Mouse (Mus musculus) right cerebral cortex, adult 18-20 months (tissue): ENCODE results near the gene D130052B06Rik.
A peak's percentile ranks its signal among the peaks of the same experiment; 100 is the strongest.

Experiments used
- DNase-seq: peaks from one replicate; pipeline ENCODE4 v3.0.0; 2022; ENCODE audit warnings: mixed read lengths

D130052B06Rik gene

DNA sequence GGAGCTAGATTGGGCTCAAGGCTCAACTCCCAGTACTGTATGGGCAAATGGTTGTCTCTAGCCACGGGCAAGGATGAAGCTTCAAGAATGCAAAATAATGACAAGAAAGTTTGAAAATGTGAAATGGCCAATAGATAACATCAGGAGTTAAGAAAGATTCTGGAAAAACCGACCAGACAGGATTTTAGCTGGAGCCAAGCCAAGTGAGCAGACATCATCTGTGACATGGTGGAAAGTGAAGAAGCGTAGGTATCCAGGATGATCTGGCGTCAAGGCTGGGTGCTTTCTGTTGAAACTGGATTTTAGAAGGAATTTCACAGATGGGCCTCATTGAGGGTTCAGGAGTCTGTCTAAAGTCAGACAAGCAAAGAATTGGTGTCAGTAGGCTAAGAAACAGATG is at the start of gene D130052B06Rik:
Gene D130052B06Rik, plus strand, starts transcription at position 317 of the 400 bp plus-strand sequence.
- DNase-seq: no peak

DNA sequence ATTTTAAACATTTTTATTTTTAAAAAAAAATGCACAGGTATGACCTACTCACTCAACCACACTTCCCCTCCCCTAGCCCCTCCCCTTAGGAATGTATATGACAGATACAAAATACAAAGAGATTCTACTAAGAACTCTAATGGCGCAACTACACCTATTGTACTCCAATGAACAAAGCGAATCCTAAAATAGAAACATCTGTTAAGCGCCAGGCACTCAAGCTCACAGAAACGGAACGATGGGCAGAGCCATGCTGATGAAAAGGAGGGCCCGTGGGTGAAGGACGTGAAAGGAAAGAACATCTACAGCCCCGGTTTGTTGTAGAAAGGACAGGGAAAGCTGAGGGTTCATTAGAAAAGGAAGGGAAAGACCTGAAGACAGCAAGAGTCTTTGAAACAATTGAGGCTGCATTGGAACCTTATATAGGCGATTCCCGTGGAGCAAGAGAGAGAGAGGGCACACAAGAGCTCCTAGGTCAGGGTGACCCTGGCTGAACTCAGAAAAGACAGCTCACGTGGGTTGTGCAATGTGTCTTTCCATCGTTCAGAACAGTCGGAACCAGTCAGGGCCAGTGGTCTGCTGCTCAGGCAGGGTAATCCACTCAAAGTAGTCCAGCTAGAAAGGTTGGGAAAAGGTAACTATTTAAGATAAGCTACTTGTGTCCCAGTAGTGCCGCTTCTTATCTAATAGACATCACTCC is 48.1 kb upstream of the D130052B06Rik start:
- no peak for DNase-seq

DNA sequence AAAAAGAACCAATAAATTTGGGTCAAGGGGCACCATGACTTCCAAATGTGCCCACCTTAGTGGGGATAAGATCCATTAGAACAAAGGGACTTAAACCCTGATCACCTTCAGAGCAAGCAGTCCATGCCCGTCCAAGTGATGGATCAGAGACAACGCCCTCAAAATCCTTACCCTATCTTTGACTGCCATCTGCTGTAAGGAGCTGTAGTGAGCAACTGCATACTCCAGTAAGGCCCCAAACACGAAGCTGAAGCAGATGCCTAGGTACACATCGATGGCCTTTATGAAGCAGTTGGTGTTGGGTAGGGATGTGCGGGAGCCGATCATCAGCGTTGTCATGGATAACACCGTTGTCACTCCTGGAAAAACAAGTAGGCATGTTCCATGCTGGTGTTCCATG is 45.0 kb upstream of the D130052B06Rik start:
- peak; percentile 22 for DNase-seq

DNA sequence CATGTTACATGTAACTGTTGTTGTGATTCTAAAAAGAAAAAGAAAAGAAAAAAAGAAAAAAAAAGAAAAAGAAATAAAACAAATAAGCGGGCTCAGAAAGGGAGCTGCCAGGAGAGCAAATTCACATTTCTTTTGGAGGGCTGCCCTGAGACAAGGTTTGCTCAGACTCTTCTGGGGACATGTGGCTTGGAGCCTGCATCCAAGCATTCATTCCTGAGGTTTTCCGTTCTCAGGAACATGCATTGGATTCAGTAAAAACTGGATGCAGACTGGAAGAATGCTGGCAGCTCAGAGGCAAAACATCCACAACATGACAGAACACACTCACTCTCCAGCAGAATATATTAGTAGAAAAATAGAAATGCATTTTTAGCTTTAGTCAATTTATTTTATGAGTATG is 35.2 kb upstream of the D130052B06Rik start:
- DNase-seq: no peak

DNA sequence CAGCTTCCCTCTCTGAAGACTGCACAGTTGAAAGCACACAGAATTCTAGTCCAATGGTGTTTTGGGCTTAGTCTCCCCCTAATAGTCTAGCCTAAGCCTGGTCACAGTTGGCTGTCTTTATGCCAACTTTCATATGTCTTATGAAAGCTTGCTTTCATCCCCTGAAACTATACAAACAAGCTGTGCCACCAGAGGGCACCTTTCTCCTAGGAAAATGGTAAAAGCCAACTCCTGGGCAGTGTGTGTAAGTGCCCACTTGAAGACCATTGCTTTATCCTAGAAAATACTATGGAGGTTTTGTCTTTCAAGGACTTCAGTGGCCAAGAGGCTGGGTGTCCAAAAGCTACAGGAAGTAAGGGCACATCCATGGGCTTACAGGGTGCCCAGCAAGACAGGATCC is 28.7 kb upstream of the D130052B06Rik start:
- DNase-seq: peak; percentile 25

- DNase-seq: no peak
Measured at GRCm38 (mm10) chr11:33574944-33575343, 24.2 kb upstream of the D130052B06Rik start.

DNA sequence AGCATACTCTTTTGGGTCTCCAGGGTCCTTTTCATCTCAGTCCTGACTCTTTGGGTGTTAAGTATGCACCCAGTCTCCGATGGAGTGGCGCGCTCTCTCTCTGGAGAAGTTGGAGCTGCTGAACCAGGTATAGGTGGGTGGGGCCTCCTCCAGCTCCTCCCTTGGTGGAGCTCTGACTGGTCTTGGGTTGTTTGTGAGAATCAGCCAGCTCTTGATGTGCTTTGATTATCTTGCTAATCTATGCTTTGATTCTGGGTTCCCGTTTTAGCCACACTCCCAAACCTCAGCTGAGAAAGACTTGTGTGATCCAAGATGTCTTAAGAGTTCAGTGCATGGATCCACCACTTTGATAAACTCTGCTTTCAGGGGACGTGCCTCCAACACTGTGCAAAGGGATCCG is 20.2 kb upstream of the D130052B06Rik start, which contains the start of gene Gabrp:
Gene Gabrp, minus strand, starts transcription at position 101 of the 400 bp plus-strand sequence.
- DNase-seq: no peak

DNA sequence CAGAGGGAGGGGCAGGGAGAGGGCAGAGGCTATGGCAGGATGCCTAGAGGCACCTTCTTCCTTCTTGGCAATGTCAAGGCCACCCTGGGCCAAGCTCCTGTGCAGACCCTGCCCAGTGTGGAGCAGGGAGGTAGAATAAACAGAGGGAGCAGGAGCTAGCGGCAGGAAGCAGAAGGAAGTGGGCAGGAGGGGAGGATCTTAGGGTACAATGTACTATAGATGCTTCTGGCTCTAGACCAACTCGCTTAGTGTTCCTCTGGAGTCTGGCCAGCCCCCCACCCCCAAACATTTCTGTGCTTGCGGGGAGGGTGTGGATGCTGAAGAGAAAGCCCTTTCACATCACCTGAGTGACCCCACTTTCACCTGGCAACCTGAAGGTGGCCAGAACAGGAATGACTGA is 19.5 kb upstream of the D130052B06Rik start:
- DNase-seq: no peak

DNA sequence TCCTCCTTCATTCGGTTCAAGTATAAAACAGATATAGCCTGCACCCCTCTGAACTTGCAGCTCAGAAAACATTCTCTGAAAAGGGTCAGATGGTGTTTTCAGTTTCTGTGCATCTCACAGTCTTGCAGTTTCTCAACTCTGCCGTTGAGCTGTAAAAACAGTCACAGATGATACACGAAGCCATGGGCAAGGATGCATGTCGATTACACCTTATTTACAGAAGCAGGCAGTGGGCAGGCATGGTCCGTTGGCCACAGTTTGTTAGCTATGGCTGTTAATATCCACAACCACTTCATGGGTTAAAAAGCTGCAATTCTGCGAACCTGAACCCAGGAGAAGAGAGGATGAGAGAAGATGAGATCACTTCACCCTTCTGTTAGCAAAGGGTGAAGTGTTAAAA is 12.5 kb upstream of the D130052B06Rik start:
- DNase-seq: no peak

DNA sequence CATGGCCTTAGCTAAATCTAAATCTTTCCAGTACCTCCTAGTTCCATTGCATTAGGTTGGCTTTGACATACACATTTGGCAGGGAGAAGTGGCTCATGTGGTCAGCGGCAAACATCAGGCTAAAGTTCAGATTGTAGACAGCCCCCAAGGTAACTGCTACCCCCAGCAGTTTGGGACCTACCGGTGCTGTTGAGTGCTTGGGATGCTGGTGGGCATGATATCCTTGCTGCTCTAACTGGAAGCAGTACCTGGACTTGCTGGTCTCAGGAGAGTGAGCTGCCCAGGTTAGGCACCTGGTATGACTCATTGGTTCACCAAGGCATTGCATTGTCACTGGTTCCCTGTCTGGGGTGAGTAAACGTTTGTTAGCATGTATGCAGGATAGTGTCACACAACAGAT is 8.3 kb upstream of the D130052B06Rik start:
- DNase-seq: no peak

DNA sequence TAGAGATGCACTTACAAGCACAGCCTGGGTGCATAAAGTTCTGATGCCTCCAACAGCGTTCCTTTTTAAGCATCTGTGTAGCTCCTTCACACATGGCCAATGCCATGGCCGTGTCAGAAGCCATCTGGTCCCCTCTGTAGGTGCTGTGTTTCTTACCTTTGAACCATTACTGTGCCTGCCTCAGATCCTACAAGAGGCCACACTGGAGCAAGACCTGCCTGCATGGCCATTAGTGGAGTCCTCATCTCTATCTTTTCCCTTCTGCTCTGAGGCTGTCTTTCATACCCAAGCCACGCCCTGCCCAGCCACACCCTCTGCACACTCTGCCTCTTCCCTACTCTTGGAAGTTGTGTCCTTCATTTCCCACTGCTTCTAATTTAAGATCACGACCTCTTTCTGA is 6.3 kb upstream of the D130052B06Rik start:
- DNase-seq: no peak

DNA sequence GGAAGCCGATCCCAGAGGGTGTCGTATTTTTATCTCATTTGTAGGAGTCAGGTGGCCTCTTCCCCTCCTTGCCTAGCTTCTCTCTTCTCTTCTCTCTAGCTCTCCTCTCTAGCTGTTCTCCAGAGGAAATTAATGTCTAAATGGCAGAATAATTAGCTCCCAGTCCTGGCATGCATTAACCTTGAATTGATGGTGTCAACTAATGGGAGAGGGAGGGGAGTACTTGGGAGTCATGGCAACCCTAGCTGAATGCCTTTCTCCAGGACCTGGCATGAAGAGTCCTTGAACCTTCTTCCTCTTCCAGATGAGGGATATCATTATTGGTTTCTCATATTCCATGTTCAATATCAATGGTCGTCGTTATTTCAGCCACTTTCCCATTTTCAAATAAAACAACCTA is 2.4 kb upstream of the D130052B06Rik start:
- DNase-seq: no peak

- no peak for DNase-seq
Measured at GRCm38 (mm10) chr11:33603174-33603573, 4.1 kb downstream of the D130052B06Rik start.

DNA sequence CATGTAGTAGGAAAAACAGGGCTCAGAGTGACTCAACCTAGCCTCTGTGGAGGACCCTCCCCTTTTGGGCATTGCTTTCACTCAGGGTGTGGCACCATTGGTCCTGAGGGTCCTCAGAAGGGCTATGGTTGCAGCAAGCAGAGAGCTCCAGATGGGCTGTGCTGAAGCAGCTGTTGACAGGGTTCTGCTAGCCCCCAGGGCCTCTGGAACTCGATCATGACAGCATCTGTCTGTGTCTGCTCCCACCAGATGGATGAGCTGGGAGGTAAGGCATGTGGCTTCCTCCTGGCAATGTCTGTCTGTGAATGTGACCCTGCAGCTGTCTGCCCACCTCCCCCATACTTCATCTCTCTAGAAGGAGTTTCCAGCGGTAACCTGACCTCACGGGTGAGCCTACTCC is 8.7 kb downstream of the D130052B06Rik start:
- DNase-seq: no peak

- DNase-seq: peak; percentile 59
Measured at GRCm38 (mm10) chr11:33614218-33614617, 15.1 kb downstream of the D130052B06Rik start.

DNA sequence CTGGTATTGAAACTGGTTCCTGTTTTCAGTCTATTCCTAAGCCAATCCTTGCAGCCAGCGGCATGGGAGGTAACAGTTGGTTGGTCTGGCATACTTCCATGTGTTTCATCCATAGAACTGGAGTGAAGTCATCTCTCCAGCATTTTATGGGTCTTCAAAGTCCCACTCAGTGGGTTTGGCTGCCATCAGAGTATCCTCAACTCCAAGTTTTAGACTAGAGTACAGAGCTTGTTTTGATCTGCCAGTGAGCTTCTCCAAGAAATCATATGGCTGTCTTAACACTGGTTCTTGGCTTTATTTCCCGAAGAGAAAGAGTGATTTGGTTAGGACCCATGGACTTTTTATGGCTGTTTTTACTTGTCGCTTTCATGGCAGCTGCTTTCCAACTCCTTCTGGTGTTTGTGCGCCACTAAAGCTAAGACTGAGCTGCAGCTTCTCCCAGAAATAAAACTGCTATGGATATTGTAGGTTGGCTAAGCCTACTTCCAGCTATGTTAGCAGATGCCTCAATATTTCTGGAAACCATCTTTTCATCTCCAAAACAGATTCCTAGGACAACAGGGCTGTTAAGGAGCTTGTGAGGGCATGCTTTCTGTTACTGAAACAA is 28.1 kb downstream of the D130052B06Rik start:
- peak; percentile 44 for DNase-seq

- DNase-seq: no peak
Measured at GRCm38 (mm10) chr11:33637107-33637506, 38.0 kb downstream of the D130052B06Rik start.

GRCm38 (mm10) chr11:33649358-33649757 is 50.3 kb downstream of the D130052B06Rik start:
- DNase-seq: no peak

GRCm38 (mm10) chr11:33654485-33654884 is 55.4 kb downstream of the D130052B06Rik start:
- no peak for DNase-seq

DNA sequence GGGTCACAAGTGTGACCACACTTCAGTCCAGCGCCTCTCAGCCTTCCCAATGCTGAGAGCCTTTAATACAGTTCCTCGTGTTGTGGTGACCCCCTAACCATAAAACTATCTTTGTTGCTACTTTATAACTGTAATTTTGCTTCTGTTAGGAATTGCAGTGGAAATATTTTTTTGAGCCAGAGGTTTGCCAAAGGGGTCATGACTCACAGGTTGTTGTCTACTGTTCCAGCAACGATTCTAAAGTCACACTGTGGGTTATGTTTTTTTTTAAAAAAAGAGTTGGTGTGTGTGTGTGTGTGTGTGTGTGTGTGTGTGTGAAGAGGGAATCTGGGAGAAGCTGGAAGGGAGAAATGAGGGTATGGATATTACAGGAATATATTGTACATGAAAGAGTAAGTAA is 56.1 kb downstream of the D130052B06Rik start:
- no peak for DNase-seq

DNA sequence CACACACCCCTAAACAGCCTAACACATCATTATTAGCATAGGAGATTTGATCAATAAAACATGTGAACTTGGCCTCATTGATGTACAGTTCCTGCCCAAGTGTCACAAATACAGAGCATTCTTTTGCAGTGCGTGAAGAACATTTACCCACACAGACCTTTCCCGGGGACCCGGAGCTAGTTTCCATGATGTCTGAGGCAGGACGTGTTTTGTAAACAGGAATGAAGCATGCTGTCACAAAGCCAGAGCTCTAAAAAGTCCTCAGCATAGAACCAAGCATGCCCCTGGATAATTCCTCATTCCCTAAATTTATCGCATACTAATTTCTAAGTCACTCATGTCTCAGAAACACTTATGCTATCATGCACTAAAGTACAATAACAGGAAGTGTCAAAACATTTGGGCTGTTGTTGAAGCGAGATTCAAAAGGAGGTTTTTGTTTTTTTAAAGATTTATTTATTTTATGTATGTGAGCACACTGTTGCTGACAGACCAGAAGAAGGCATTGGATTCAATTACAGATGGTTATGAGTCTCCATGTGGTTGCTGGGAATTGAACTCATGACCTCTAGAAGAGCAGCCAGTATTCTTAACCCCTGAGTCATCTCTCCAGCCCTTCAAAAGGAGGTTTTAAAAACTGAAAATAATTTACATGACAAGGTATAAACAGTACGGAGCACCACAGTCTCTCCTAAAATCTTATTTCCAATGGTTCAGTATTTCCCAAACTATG is 56.9 kb downstream of the D130052B06Rik start:
- DNase-seq: no peak

DNA sequence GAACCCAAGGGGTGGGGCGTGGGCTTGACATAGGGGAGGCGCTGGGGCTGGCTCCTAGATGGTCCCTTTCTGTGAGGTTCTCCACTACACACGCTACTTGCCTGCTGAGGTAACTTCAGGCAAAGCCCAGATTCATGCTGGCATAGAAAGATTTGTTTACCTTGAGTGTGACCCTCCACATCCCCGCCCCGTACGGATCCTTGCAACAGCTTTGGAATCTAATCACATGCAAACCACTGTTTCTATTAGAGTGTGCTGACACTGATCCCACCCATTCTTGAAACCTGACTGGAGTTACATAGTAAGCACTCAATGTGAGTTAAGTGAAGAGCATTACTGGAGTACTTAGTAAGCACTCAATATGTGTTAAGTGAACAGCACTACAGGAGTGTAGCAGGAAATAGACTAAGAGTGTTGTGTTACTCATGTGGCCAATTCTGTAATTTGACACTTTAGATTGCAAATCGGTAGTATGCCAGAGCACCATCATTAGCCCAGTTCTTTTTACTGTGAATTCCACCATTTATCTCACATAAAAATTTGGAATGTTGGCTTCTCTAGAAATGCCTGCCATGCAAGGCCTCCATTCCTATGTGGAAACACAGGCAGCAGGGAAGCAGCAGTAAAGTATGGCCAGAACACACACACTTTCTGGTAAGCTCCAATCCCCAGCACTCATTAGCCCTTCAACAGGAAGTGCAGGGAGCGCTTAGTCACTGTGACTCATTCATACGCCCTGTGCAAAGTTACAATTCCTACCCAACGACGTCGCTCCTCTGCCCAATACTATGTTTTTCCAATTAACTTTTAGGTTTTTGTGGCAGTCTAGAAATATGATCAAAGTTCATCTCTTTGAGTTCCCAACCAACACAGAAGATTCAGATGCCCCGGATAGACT is 61.2 kb downstream of the D130052B06Rik start:
- no peak for DNase-seq

GRCm38 (mm10) chr11:33663599-33663998 is 64.5 kb downstream of the D130052B06Rik start:
- no peak for DNase-seq
